9 mouse cellular contexts compared by ENCODE assay signal in genomic region chr9:61163671-61164288, GRCm38 (mm10).
DNase-seq lines count a peak whose midpoint lies in the region; ATAC-seq lines count a peak whose summit lies in the region.
"Had no signal": no experiment of that assay in that cellular context is flagged by ENCODE, and none has a peak within 500 bp of the region (broad histone marks: within the 10 kb centered on the region; RNA-seq: fewer than 3 reads in every experiment).

No protein-coding gene starts in this region.

- peaks cover 8% of the 10 kb centered on the region for H3K4me1 ChIP-seq in embryonic facial prominence, embryonic 11.5 days (ENCODE audit: control insufficient read depth, insufficient read depth, low read length)

- ATAC-seq in embryonic facial prominence, embryonic 11.5 days (replicated peaks; ENCODE audit: insufficient number of reproducible peaks, low FRiP score, low TSS enrichment, low read depth), result peak; percentile 73

- H3K4me2 ChIP-seq in embryonic facial prominence, embryonic 11.5 days (ENCODE audit: low read depth, low read length), result no peak overlapping the region
- H3K4me2 ChIP-seq: midbrain, embryonic 12.5 days had no signal

- no peaks in the 10 kb centered on the region; the same call in 1 of the 2 replicates for H3K27me3 ChIP-seq in embryonic facial prominence, embryonic 11.5 days (ENCODE audit: control insufficient read depth, insufficient read depth, low read length)

- H3K9ac ChIP-seq in embryonic facial prominence, embryonic 11.5 days (replicated peaks; ENCODE audit: low read length), result no peak overlapping the region
- H3K9ac ChIP-seq: midbrain, embryonic 12.5 days had no signal

- no peaks in the 10 kb centered on the region for H3K36me3 ChIP-seq in embryonic facial prominence, embryonic 11.5 days (replicated peaks; ENCODE audit: control insufficient read depth, insufficient read depth, low read depth, low read length)
- H3K36me3 ChIP-seq: midbrain, embryonic 12.5 days had no signal

- no peak overlapping the region for H3K4me3 ChIP-seq in embryonic facial prominence, embryonic 11.5 days (ENCODE audit: low read depth, low read length)
- H3K4me3 ChIP-seq: midbrain, embryonic 12.5 days had no signal

- 18% methylated on average over 19 of the region's 19 CpGs for WGBS in embryonic facial prominence, embryonic 11.5 days

- peak; percentile 20 for DNase-seq in kidney, adult 9 months
- no peak for DNase-seq in kidney, adult 18-20 months
- DNase-seq in embryonic facial prominence, embryonic 11.5 days (ENCODE audit: low spot score), result peak; percentile 93
- peak; percentile 27 for DNase-seq in heart, postnatal 4 days
- DNase-seq in lung, postnatal 14 days, result peak; percentile 50
- no peak for DNase-seq in right cerebral cortex, adult 18-20 months
- no peak for DNase-seq in frontal cortex, adult 2 months (ENCODE audit: extremely low spot score in 1 of 2, low spot score in 1 of 2)
- no peak for DNase-seq in ovary, postnatal 10 days (ENCODE audit: low spot score)

- H3K27ac ChIP-seq in embryonic facial prominence, embryonic 11.5 days (replicated peaks; ENCODE audit: low read depth, low read length), result peak overlapping the region; percentile 5; the same call in 1 of the 2 replicates
- H3K27ac ChIP-seq: midbrain, embryonic 12.5 days had no signal

- H3K9me3 ChIP-seq in embryonic facial prominence, embryonic 11.5 days (replicated peaks; ENCODE audit: control insufficient read depth, low read length), result no peaks in the 10 kb centered on the region
- H3K9me3 ChIP-seq: midbrain, embryonic 12.5 days had no signal

Comparison
In these comparisons a context has a peak if more than half of its experiments do, and no peak if none do; other contexts are left out.
1. DNase-seq: peak in kidney, adult 9 months (single experiment), embryonic facial prominence, embryonic 11.5 days (single experiment), heart, postnatal 4 days (single experiment) and lung, postnatal 14 days (single experiment); none in kidney, adult 18-20 months (single experiment), right cerebral cortex, adult 18-20 months (single experiment), frontal cortex, adult 2 months (0 of 2) and ovary, postnatal 10 days (single experiment).